Mouse (Mus musculus): ENCODE data around the gene Tgfb3. TPM values are rescaled to one million over a fixed set of nuclear protein-coding genes. Genes with fewer than 3 reads are reported as not detected.

Gene Tgfb3
- total and polyA plus RNA-seq, 2 experiments from 2014 or later = 6.8 to 7.3 TPM

DNA sequence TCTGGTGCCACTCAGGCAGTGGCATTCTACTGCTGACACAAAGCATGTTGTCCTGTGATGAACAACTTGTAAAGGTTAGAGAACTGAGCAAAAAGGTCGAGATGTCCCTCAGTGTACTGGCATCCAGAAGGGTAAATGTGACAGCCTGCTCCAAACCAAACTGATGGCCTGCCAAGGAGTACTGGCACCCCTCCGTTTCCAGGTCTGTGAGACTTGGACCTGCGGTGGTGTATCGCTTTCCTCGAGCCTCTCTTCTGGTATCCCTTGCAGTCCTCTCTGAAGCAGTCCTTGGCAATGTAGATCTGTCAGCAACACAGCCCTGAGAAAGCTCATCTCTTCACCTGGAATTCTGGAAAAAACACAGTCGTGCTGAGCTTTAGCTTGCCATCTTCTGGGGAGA is 53.4 kb downstream of the Tgfb3 start:
- Histone ChIP-seq H3K9ac (no peak overlapping the region), H3K4me2 (ENCODE audit: low read depth) (no peak overlapping the region), H3K27ac (ENCODE audit: low read depth, low read length) (no peak overlapping the region), H3K4me3 (ENCODE audit: low read depth, low read length) (no peak overlapping the region), H3K36me3 (ENCODE audit: insufficient read depth) (no peaks in the 10 kb centered on the region; the same call in 1 of the 2 replicates), H3K9me3 (ENCODE audit: low read length) (no peaks in the 10 kb centered on the region), H3K4me1 (ENCODE audit: insufficient read depth) (no peaks in the 10 kb centered on the region), H3K27me3 (ENCODE audit: insufficient read depth, low read length) (no peaks in the 10 kb centered on the region)
- ATAC-seq (no peak), DNase-seq (no peak)
- TF ChIP-seq CTCF (IDR thresholded peaks at IDR 0.05; ENCODE audit: low read depth) = no peak
- WGBS = 87% methylated on average over 6 of the region's 6 CpGs

- H3K4me3 ChIP-seq (ENCODE audit: low read depth, low read length) = no peak overlapping the region
- no peak overlapping the region for H3K4me2 ChIP-seq (ENCODE audit: low read depth)
- DNase-seq = no peak
- no peak overlapping the region for H3K9ac ChIP-seq
- H3K27ac ChIP-seq (ENCODE audit: low read depth, low read length) = no peak overlapping the region
- no peaks in the 10 kb centered on the region for H3K27me3 ChIP-seq (ENCODE audit: insufficient read depth, low read length)
- TF ChIP-seq CTCF (IDR thresholded peaks at IDR 0.05; ENCODE audit: low read depth) = peak; percentile 66
- ATAC-seq = no peak
- 40% methylated on average over 4 of the region's 4 CpGs for WGBS
- no peaks in the 10 kb centered on the region; the same call in 1 of the 2 replicates for H3K36me3 ChIP-seq (ENCODE audit: insufficient read depth)
- H3K9me3 ChIP-seq (ENCODE audit: low read length) = no peaks in the 10 kb centered on the region
- no peaks in the 10 kb centered on the region for H3K4me1 ChIP-seq (ENCODE audit: insufficient read depth)
These were observed 54.4 kb downstream of the Tgfb3 start for GRCm38 (mm10) chr12:86024426-86024825.

DNA sequence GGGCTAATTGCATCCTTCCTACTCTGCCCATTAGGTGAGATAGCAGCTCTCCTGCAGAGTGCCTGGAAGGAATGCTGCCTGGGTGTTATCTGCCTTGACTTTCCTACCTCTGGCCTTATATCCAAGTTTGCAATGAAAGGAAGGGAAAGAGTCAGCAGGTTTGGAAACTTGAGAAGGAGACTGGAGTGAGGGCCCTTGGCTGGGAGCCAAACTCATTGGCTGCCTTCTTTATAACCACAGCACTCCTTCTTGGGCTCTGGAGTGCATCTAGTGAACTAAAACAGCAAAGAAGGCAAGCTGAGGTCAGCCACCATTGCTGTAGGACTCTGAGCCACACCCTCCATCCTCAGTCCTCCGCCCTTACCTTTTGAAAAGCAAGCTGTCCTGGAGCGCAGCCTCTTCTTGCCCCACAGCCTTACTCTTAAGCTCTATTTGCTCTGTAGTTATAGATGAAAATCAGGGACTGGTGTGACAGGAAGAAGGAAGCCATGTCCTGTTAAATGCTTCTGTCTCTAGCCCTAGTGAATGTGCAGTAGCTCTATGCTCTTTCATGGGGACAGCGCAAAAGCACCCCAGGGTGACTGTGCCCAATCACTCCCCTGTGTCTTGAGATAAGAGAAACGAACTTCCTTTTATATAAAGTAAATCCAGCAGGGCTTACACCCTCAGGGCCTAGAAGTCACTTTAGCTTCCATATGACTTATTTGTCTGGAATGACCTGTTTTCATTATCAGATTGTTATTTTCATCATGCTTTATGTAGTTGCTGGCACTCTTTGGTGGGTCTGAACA is 55.6 kb downstream of the Tgfb3 start:
- no peaks in the 10 kb centered on the region for H3K27me3 ChIP-seq (ENCODE audit: insufficient read depth, low read length)
- H3K4me2 ChIP-seq (ENCODE audit: low read depth) = no peak overlapping the region
- 82% methylated on average over 4 of the region's 4 CpGs for WGBS
- no peak for TF ChIP-seq CTCF (IDR thresholded peaks at IDR 0.05; ENCODE audit: low read depth)
- no peaks in the 10 kb centered on the region; the same call in 1 of the 2 replicates for H3K36me3 ChIP-seq (ENCODE audit: insufficient read depth)
- H3K9ac ChIP-seq = no peak overlapping the region
- H3K4me3 ChIP-seq (ENCODE audit: low read depth, low read length) = no peak overlapping the region
- H3K4me1 ChIP-seq (ENCODE audit: insufficient read depth) = no peaks in the 10 kb centered on the region
- DNase-seq (no peak), ATAC-seq (no peak)
- H3K9me3 ChIP-seq (ENCODE audit: low read length) = no peaks in the 10 kb centered on the region
- no peak overlapping the region for H3K27ac ChIP-seq (ENCODE audit: low read depth, low read length)

GRCm38 (mm10) chr12:86022282-86022984 is 56.4 kb downstream of the Tgfb3 start:
- ATAC-seq (no peak; the same call in 1 of the 2 replicates), DNase-seq (no peak)
- 80% methylated on average over 9 of the region's 9 CpGs for WGBS
- Histone ChIP-seq H3K27ac (ENCODE audit: low read depth, low read length) (no peak overlapping the region), H3K9me3 (ENCODE audit: low read length) (no peaks in the 10 kb centered on the region), H3K4me2 (ENCODE audit: low read depth) (no peak overlapping the region), H3K4me1 (ENCODE audit: insufficient read depth) (no peaks in the 10 kb centered on the region), H3K9ac (no peak overlapping the region), H3K36me3 (ENCODE audit: insufficient read depth) (no peaks in the 10 kb centered on the region; the same call in 1 of the 2 replicates), H3K27me3 (ENCODE audit: insufficient read depth, low read length) (no peaks in the 10 kb centered on the region), H3K4me3 (ENCODE audit: low read depth, low read length) (no peak overlapping the region)
- TF ChIP-seq CTCF (IDR thresholded peaks at IDR 0.05; ENCODE audit: low read depth) = no peak

DNA sequence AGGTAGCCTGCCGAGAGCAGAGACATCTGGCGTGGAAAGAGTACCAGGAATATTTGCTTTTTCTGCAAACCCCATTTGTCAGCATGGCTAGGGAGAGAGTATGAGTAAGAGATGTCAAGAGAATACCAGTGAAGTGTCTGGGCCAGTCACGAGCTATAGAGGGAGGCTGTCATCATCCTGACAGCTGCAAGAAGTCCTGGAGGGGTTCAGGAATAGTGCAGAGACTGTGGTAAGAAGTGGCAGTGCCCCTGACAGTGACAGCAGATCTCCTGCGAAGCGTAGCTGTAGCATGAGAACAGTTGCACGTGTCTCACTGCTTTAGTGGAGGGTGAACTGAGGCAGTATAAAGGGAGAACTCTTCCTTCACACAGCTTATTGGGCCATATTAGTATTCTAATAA is 57.3 kb downstream of the Tgfb3 start:
- no peak for TF ChIP-seq CTCF (IDR thresholded peaks at IDR 0.05; ENCODE audit: low read depth)
- Histone ChIP-seq H3K9me3 (ENCODE audit: low read length) (no peaks in the 10 kb centered on the region), H3K27ac (ENCODE audit: low read depth, low read length) (no peak overlapping the region), H3K9ac (no peak overlapping the region), H3K27me3 (ENCODE audit: insufficient read depth, low read length) (no peaks in the 10 kb centered on the region), H3K4me2 (ENCODE audit: low read depth) (no peak overlapping the region), H3K36me3 (ENCODE audit: insufficient read depth) (no peaks in the 10 kb centered on the region; the same call in 1 of the 2 replicates), H3K4me1 (ENCODE audit: insufficient read depth) (no peaks in the 10 kb centered on the region), H3K4me3 (ENCODE audit: low read depth, low read length) (no peak overlapping the region)
- DNase-seq = no peak
- ATAC-seq = peak; percentile 23; the same call in 1 of the 2 replicates
- WGBS = 78% methylated on average over 6 of the region's 6 CpGs

- ATAC-seq (no peak), DNase-seq (no peak)
- H3K27ac ChIP-seq (ENCODE audit: low read depth, low read length) = no peak overlapping the region
- H3K9ac ChIP-seq = no peak overlapping the region
- H3K36me3 ChIP-seq (ENCODE audit: insufficient read depth) = no peaks in the 10 kb centered on the region; the same call in 1 of the 2 replicates
- TF ChIP-seq CTCF (IDR thresholded peaks at IDR 0.05; ENCODE audit: low read depth) = no peak
- H3K4me3 ChIP-seq (ENCODE audit: low read depth, low read length) = no peak overlapping the region
- H3K9me3 ChIP-seq (ENCODE audit: low read length) = no peaks in the 10 kb centered on the region
- 62% methylated on average over 5 of the region's 5 CpGs for WGBS
- H3K4me2 ChIP-seq (ENCODE audit: low read depth) = no peak overlapping the region
- H3K27me3 ChIP-seq (ENCODE audit: insufficient read depth, low read length) = no peaks in the 10 kb centered on the region
- H3K4me1 ChIP-seq (ENCODE audit: insufficient read depth) = no peaks in the 10 kb centered on the region
These were observed 61.5 kb downstream of the Tgfb3 start for GRCm38 (mm10) chr12:86017360-86017759.

- no peak for DNase-seq
- Histone ChIP-seq H3K27me3 (ENCODE audit: insufficient read depth, low read length) (no peaks in the 10 kb centered on the region), H3K9me3 (ENCODE audit: low read length) (no peaks in the 10 kb centered on the region), H3K27ac (ENCODE audit: low read depth, low read length) (no peak overlapping the region), H3K9ac (no peak overlapping the region), H3K4me3 (ENCODE audit: low read depth, low read length) (no peak overlapping the region), H3K36me3 (ENCODE audit: insufficient read depth) (no peaks in the 10 kb centered on the region; the same call in 1 of the 2 replicates), H3K4me2 (ENCODE audit: low read depth) (no peak overlapping the region), H3K4me1 (ENCODE audit: insufficient read depth) (no peaks in the 10 kb centered on the region)
- ATAC-seq = no peak
- 59% methylated on average over 2 of the region's 2 CpGs for WGBS
- no peak for TF ChIP-seq CTCF (IDR thresholded peaks at IDR 0.05; ENCODE audit: low read depth)
These were observed 63.7 kb downstream of the Tgfb3 start for GRCm38 (mm10) chr12:86015114-86015513.
